Mouse (Mus musculus): ENCODE data around the gene Samd7. TPM values are rescaled to one million over a fixed set of nuclear protein-coding genes. Genes with fewer than 3 reads are reported as not detected.

Gene Samd7
- polyA plus RNA-seq, 1 experiment from 2014 or later, result not detected

- 84% methylated on average over 6 of the region's 6 CpGs for WGBS
Observed at GRCm38 (mm10) chr3:30741306-30741705, 4.8 kb upstream of the Samd7 start.

GRCm38 (mm10) chr3:30742891-30743290 lies 3.2 kb upstream of the Samd7 start:
- Histone ChIP-seq H3K9ac (ENCODE audit: low read depth, low read length) (no peak overlapping the region), H3K4me2 (replicated peaks; ENCODE audit: low read depth, low read length) (no peak overlapping the region), H3K27ac (ENCODE audit: low read depth, low read length) (no peak overlapping the region), H3K9me3 (ENCODE audit: control insufficient read depth, low read length) (no peaks in the 10 kb centered on the region), H3K36me3 (ENCODE audit: control insufficient read depth, insufficient read depth, low read length) (no peaks in the 10 kb centered on the region), H3K4me1 (replicated peaks; ENCODE audit: control insufficient read depth, insufficient read depth, low read length) (no peaks in the 10 kb centered on the region), H3K4me3 (ENCODE audit: low read depth, low read length) (no peak overlapping the region), H3K27me3 (ENCODE audit: control insufficient read depth, insufficient read depth, low read length) (no peaks in the 10 kb centered on the region)
- ATAC-seq (ENCODE audit: low FRiP score) (no peak), DNase-seq (ENCODE audit: low spot score) (no peak)
- 92% methylated on average over 7 of the region's 7 CpGs for WGBS

More at GRCm38 (mm10) chr3:30741306-30741705, 4.8 kb upstream of the Samd7 start:
- Histone ChIP-seq H3K27me3 (ENCODE audit: control insufficient read depth, insufficient read depth, low read length) (no peaks in the 10 kb centered on the region), H3K36me3 (ENCODE audit: control insufficient read depth, insufficient read depth, low read length) (no peaks in the 10 kb centered on the region), H3K27ac (ENCODE audit: low read depth, low read length) (no peak overlapping the region), H3K9ac (ENCODE audit: low read depth, low read length) (no peak overlapping the region), H3K4me2 (replicated peaks; ENCODE audit: low read depth, low read length) (no peak overlapping the region), H3K4me3 (ENCODE audit: low read depth, low read length) (no peak overlapping the region), H3K4me1 (replicated peaks; ENCODE audit: control insufficient read depth, insufficient read depth, low read length) (no peaks in the 10 kb centered on the region), H3K9me3 (ENCODE audit: control insufficient read depth, low read length) (no peaks in the 10 kb centered on the region)
- no peak for DNase-seq (ENCODE audit: low spot score)
- ATAC-seq (ENCODE audit: low FRiP score), result no peak

- DNase-seq (ENCODE audit: low spot score), result no peak
- Histone ChIP-seq H3K36me3 (ENCODE audit: control insufficient read depth, insufficient read depth, low read length) (no peaks in the 10 kb centered on the region), H3K9ac (ENCODE audit: low read depth, low read length) (no peak overlapping the region), H3K4me3 (ENCODE audit: low read depth, low read length) (no peak overlapping the region), H3K9me3 (ENCODE audit: control insufficient read depth, low read length) (no peaks in the 10 kb centered on the region), H3K27me3 (ENCODE audit: control insufficient read depth, insufficient read depth, low read length) (no peaks in the 10 kb centered on the region), H3K4me1 (replicated peaks; ENCODE audit: control insufficient read depth, insufficient read depth, low read length) (no peaks in the 10 kb centered on the region), H3K27ac (ENCODE audit: low read depth, low read length) (no peak overlapping the region), H3K4me2 (replicated peaks; ENCODE audit: low read depth, low read length) (no peak overlapping the region)
- no peak for ATAC-seq (ENCODE audit: low FRiP score)
- WGBS, result 89% methylated on average over 9 of the region's 9 CpGs
Observed at GRCm38 (mm10) chr3:30748316-30748715, 2.2 kb downstream of the Samd7 start.

GRCm38 (mm10) chr3:30754696-30755095 lies 8.6 kb downstream of the Samd7 start:
- Histone ChIP-seq H3K4me1 (replicated peaks; ENCODE audit: control insufficient read depth, insufficient read depth, low read length) (no peaks in the 10 kb centered on the region), H3K27ac (ENCODE audit: low read depth, low read length) (no peak overlapping the region), H3K27me3 (ENCODE audit: control insufficient read depth, insufficient read depth, low read length) (no peaks in the 10 kb centered on the region), H3K9ac (ENCODE audit: low read depth, low read length) (no peak overlapping the region), H3K36me3 (ENCODE audit: control insufficient read depth, insufficient read depth, low read length) (no peaks in the 10 kb centered on the region), H3K9me3 (ENCODE audit: control insufficient read depth, low read length) (no peaks in the 10 kb centered on the region), H3K4me2 (replicated peaks; ENCODE audit: low read depth, low read length) (no peak overlapping the region), H3K4me3 (ENCODE audit: low read depth, low read length) (no peak overlapping the region)
- DNase-seq (ENCODE audit: low spot score), result no peak
- 94% methylated on average over 4 of the region's 4 CpGs for WGBS
- no peak for ATAC-seq (ENCODE audit: low FRiP score)

- DNase-seq (ENCODE audit: low spot score) (no peak), ATAC-seq (ENCODE audit: low FRiP score) (no peak)
- Histone ChIP-seq H3K9me3 (ENCODE audit: control insufficient read depth, low read length) (no peaks in the 10 kb centered on the region), H3K4me1 (replicated peaks; ENCODE audit: control insufficient read depth, insufficient read depth, low read length) (no peaks in the 10 kb centered on the region), H3K4me2 (replicated peaks; ENCODE audit: low read depth, low read length) (no peak overlapping the region), H3K9ac (ENCODE audit: low read depth, low read length) (no peak overlapping the region), H3K27me3 (ENCODE audit: control insufficient read depth, insufficient read depth, low read length) (no peaks in the 10 kb centered on the region), H3K27ac (ENCODE audit: low read depth, low read length) (no peak overlapping the region), H3K36me3 (ENCODE audit: control insufficient read depth, insufficient read depth, low read length) (no peaks in the 10 kb centered on the region), H3K4me3 (ENCODE audit: low read depth, low read length) (no peak overlapping the region)
- 91% methylated on average over 4 of the region's 4 CpGs for WGBS
Observed at GRCm38 (mm10) chr3:30764877-30765276, 18.8 kb downstream of the Samd7 start.

GRCm38 (mm10) chr3:30765311-30766027 lies 19.4 kb downstream of the Samd7 start:
- no peak overlapping the region for H3K27ac ChIP-seq (ENCODE audit: low read depth, low read length)
- H3K4me3 ChIP-seq (ENCODE audit: low read depth, low read length), result no peak overlapping the region
- H3K27me3 ChIP-seq (ENCODE audit: control insufficient read depth, insufficient read depth, low read length), result no peaks in the 10 kb centered on the region
- WGBS, result 83% methylated on average over 10 of the region's 10 CpGs
- DNase-seq (ENCODE audit: low spot score) (no peak), ATAC-seq (ENCODE audit: low FRiP score) (no peak)
- H3K4me1 ChIP-seq (replicated peaks; ENCODE audit: control insufficient read depth, insufficient read depth, low read length), result no peaks in the 10 kb centered on the region
- H3K4me2 ChIP-seq (replicated peaks; ENCODE audit: low read depth, low read length), result no peak overlapping the region
- H3K36me3 ChIP-seq (ENCODE audit: control insufficient read depth, insufficient read depth, low read length), result no peaks in the 10 kb centered on the region
- no peak overlapping the region for H3K9ac ChIP-seq (ENCODE audit: low read depth, low read length)
- no peaks in the 10 kb centered on the region for H3K9me3 ChIP-seq (ENCODE audit: control insufficient read depth, low read length)

- Histone ChIP-seq H3K27ac (ENCODE audit: low read depth, low read length) (no peak overlapping the region), H3K9ac (ENCODE audit: low read depth, low read length) (no peak overlapping the region), H3K4me3 (ENCODE audit: low read depth, low read length) (no peak overlapping the region), H3K9me3 (ENCODE audit: control insufficient read depth, low read length) (no peaks in the 10 kb centered on the region), H3K4me1 (replicated peaks; ENCODE audit: control insufficient read depth, insufficient read depth, low read length) (no peaks in the 10 kb centered on the region), H3K27me3 (ENCODE audit: control insufficient read depth, insufficient read depth, low read length) (no peaks in the 10 kb centered on the region), H3K4me2 (replicated peaks; ENCODE audit: low read depth, low read length) (no peak overlapping the region), H3K36me3 (ENCODE audit: control insufficient read depth, insufficient read depth, low read length) (no peaks in the 10 kb centered on the region)
- 82% methylated on average over 7 of the region's 7 CpGs for WGBS
- no peak for DNase-seq (ENCODE audit: low spot score)
- ATAC-seq (ENCODE audit: low FRiP score), result no peak
Observed at GRCm38 (mm10) chr3:30766177-30766576, 20.1 kb downstream of the Samd7 start.

GRCm38 (mm10) chr3:30767271-30767670 lies 21.2 kb downstream of the Samd7 start:
- no peak for DNase-seq (ENCODE audit: low spot score)
- no peaks in the 10 kb centered on the region for H3K36me3 ChIP-seq (ENCODE audit: control insufficient read depth, insufficient read depth, low read length)
- H3K4me3 ChIP-seq (ENCODE audit: low read depth, low read length), result no peak overlapping the region
- H3K27ac ChIP-seq (ENCODE audit: low read depth, low read length), result no peak overlapping the region
- H3K9ac ChIP-seq (ENCODE audit: low read depth, low read length), result no peak overlapping the region
- 95% methylated on average over 6 of the region's 6 CpGs for WGBS
- H3K9me3 ChIP-seq (ENCODE audit: control insufficient read depth, low read length), result no peaks in the 10 kb centered on the region
- H3K4me2 ChIP-seq (replicated peaks; ENCODE audit: low read depth, low read length), result no peak overlapping the region
- no peaks in the 10 kb centered on the region for H3K27me3 ChIP-seq (ENCODE audit: control insufficient read depth, insufficient read depth, low read length)
- no peaks in the 10 kb centered on the region for H3K4me1 ChIP-seq (replicated peaks; ENCODE audit: control insufficient read depth, insufficient read depth, low read length)
- ATAC-seq (ENCODE audit: low FRiP score), result no peak

GRCm38 (mm10) chr3:30769755-30770515 lies 23.8 kb downstream of the Samd7 start:
- no peak overlapping the region for H3K4me2 ChIP-seq (replicated peaks; ENCODE audit: low read depth, low read length)
- DNase-seq (ENCODE audit: low spot score) (no peak), ATAC-seq (ENCODE audit: low FRiP score) (no peak)
- no peak overlapping the region for H3K4me3 ChIP-seq (ENCODE audit: low read depth, low read length)
- 66% methylated on average over 10 of the region's 10 CpGs for WGBS
- no peaks in the 10 kb centered on the region for H3K36me3 ChIP-seq (ENCODE audit: control insufficient read depth, insufficient read depth, low read length)
- H3K27me3 ChIP-seq (ENCODE audit: control insufficient read depth, insufficient read depth, low read length), result no peaks in the 10 kb centered on the region
- no peaks in the 10 kb centered on the region for H3K9me3 ChIP-seq (ENCODE audit: control insufficient read depth, low read length)
- no peaks in the 10 kb centered on the region for H3K4me1 ChIP-seq (replicated peaks; ENCODE audit: control insufficient read depth, insufficient read depth, low read length)
- no peak overlapping the region for H3K9ac ChIP-seq (ENCODE audit: low read depth, low read length)
- no peak overlapping the region for H3K27ac ChIP-seq (ENCODE audit: low read depth, low read length)
